Comparison of ENCODE assay signal across 24 mouse cellular contexts in the genomic region with DNA sequence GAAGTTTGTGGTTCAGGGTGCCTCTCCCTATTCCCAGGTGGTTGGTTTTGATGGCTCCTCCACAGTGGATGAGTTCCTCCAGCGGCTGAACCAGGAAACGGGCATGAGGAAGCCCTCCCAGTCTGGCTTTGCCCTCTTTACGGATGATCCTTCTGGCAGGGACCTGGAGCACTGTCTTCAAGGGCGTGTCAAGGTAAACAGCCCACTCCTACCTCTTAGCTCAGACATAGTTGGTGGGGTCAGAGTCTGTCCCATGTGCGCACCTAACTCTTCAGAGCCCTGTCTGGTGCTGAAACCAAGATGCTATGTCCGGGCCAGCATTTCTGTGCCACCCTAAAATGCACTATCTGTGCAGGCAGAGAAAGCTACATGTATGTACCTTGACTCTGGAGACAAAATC. TPM values are rescaled to one million over a fixed set of nuclear protein-coding genes. Genes with fewer than 3 reads are reported as not detected.
DNase-seq lines count a peak whose midpoint lies in the region; ATAC-seq and TF ChIP-seq lines count a peak whose summit lies in the region.
"Had no signal": no experiment of that assay in that cellular context is flagged by ENCODE, and none has a peak within 500 bp of the region (broad histone marks: within the 10 kb centered on the region; RNA-seq: fewer than 3 reads in every experiment).

No protein-coding gene starts in this region.

- no peak for TF ChIP-seq CTCF in midbrain, postnatal 0 days (IDR thresholded peaks at IDR 0.05)
- no peak for TF ChIP-seq CTCF in left cerebral cortex, adult 2 months (IDR thresholded peaks at IDR 0.05)

- ATAC-seq in midbrain, embryonic 11.5 days (ENCODE audit: low FRiP score): no peak
- no peak for ATAC-seq in midbrain, postnatal 0 days (ENCODE audit: low FRiP score)
- ATAC-seq in intestine, embryonic 16.5 days: peak; percentile 67; the same call in 1 of the 2 replicates
- ATAC-seq: forebrain, embryonic 14.5 days; forebrain, embryonic 16.5 days had no signal

- H3K36me3 ChIP-seq in midbrain, embryonic 11.5 days (ENCODE audit: control insufficient read depth, insufficient read depth, low read length): peaks cover 17% of the 10 kb centered on the region; the same call in 1 of the 2 replicates
- peaks cover 72% of the 10 kb centered on the region for H3K36me3 ChIP-seq in midbrain, postnatal 0 days (ENCODE audit: insufficient read depth, low read length)
- H3K36me3 ChIP-seq in intestine, embryonic 16.5 days (ENCODE audit: control insufficient read depth, insufficient read depth, low read length): peaks cover 21% of the 10 kb centered on the region

- no peak overlapping the region for H3K27ac ChIP-seq in midbrain, embryonic 11.5 days (ENCODE audit: low read depth, low read length)
- H3K27ac ChIP-seq in midbrain, postnatal 0 days (ENCODE audit: low read depth, low read length): no peak overlapping the region
- H3K27ac ChIP-seq in intestine, embryonic 16.5 days (ENCODE audit: low read length): no peak overlapping the region
- no peak overlapping the region for H3K27ac ChIP-seq in left cerebral cortex, adult 2 months
- H3K27ac ChIP-seq: embryonic facial prominence, embryonic 13.5 days; embryonic facial prominence, embryonic 15.5 days; forebrain, embryonic 10.5 days; forebrain, embryonic 12.5 days had no signal

- no peak overlapping the region for H3K9ac ChIP-seq in midbrain, embryonic 11.5 days (ENCODE audit: low read length)
- H3K9ac ChIP-seq in midbrain, postnatal 0 days (replicated peaks; ENCODE audit: low read length, poor library complexity, severe bottlenecking): no peak overlapping the region
- H3K9ac ChIP-seq in intestine, embryonic 16.5 days (ENCODE audit: low read depth, low read length): no peak overlapping the region
- H3K9ac ChIP-seq: embryonic facial prominence, embryonic 13.5 days; embryonic facial prominence, embryonic 15.5 days; forebrain, embryonic 12.5 days had no signal

- H3K4me1 ChIP-seq in midbrain, embryonic 11.5 days (ENCODE audit: control insufficient read depth, insufficient read depth, low read length): no peaks in the 10 kb centered on the region
- no peaks in the 10 kb centered on the region for H3K4me1 ChIP-seq in midbrain, postnatal 0 days (ENCODE audit: insufficient read depth, low read length)
- H3K4me1 ChIP-seq in intestine, embryonic 16.5 days (ENCODE audit: control insufficient read depth, insufficient read depth, low read length): 0 out of 2 replicates have a peak, but pooled peaks cover 3% of the 10 kb centered on the region
- H3K4me1 ChIP-seq: embryonic facial prominence, embryonic 13.5 days; embryonic facial prominence, embryonic 15.5 days; forebrain, embryonic 10.5 days; forebrain, embryonic 12.5 days had no signal

- no peak overlapping the region for H3K4me2 ChIP-seq in midbrain, embryonic 11.5 days
- H3K4me2 ChIP-seq in midbrain, postnatal 0 days (ENCODE audit: low read depth, low read length, poor library complexity, severe bottlenecking): no peak overlapping the region
- H3K4me2 ChIP-seq in intestine, embryonic 16.5 days (ENCODE audit: low read depth, low read length): no peak overlapping the region
- H3K4me2 ChIP-seq: embryonic facial prominence, embryonic 13.5 days; embryonic facial prominence, embryonic 15.5 days; forebrain, embryonic 12.5 days had no signal

- no peaks in the 10 kb centered on the region for H3K9me3 ChIP-seq in midbrain, embryonic 11.5 days (ENCODE audit: control insufficient read depth, low read length)
- no peaks in the 10 kb centered on the region for H3K9me3 ChIP-seq in midbrain, postnatal 0 days (ENCODE audit: low read length)
- H3K9me3 ChIP-seq in intestine, embryonic 16.5 days (ENCODE audit: control insufficient read depth, low read length): no peaks in the 10 kb centered on the region
- H3K9me3 ChIP-seq: embryonic facial prominence, embryonic 13.5 days; embryonic facial prominence, embryonic 15.5 days; forebrain, embryonic 10.5 days; forebrain, embryonic 12.5 days had no signal

- intact Hi-C loops in left cerebral cortex, adult 2 months (cut with DNase I): no loop called here

- no peaks in the 10 kb centered on the region for H3K27me3 ChIP-seq in midbrain, embryonic 11.5 days (ENCODE audit: control insufficient read depth, insufficient read depth, low read length)
- no peaks in the 10 kb centered on the region for H3K27me3 ChIP-seq in midbrain, postnatal 0 days (ENCODE audit: insufficient read depth, low read length)
- no peaks in the 10 kb centered on the region for H3K27me3 ChIP-seq in intestine, embryonic 16.5 days (replicated peaks; ENCODE audit: control insufficient read depth, insufficient read depth, low read length)
- H3K27me3 ChIP-seq: embryonic facial prominence, embryonic 13.5 days; embryonic facial prominence, embryonic 15.5 days; forebrain, embryonic 12.5 days had no signal

- DNase-seq in midbrain, embryonic 11.5 days (ENCODE audit: low spot score, missing footprints): peak; percentile 1
- no peak for DNase-seq in midbrain, postnatal 0 days (ENCODE audit: low spot score)
- DNase-seq in left cerebral cortex, adult 2 months (ENCODE audit: extremely low spot score in 1 of 2, low spot score in 2 of 2): no peak
- no peak for DNase-seq in ovary, postnatal 36 days (ENCODE audit: low spot score)
- DNase-seq: adrenal gland, adult 2 months; adrenal gland, postnatal 10 days; adrenal gland, postnatal 25 days; cerebellum, adult 11 months; cerebellum, adult 18-20 months; cerebellum, adult 8-10 months; cerebellum, adult 9-11 months; cerebellum, postnatal 14 days; cerebellum, postnatal 36 days; embryo, embryonic 11 days had no signal

- WGBS in midbrain, embryonic 11.5 days: 91% methylated on average over 6 of the region's 6 CpGs
- WGBS in midbrain, postnatal 0 days: 95% methylated on average over 6 of the region's 6 CpGs
- 73% methylated on average over 6 of the region's 6 CpGs for WGBS in intestine, embryonic 16.5 days

- no peak overlapping the region for H3K4me3 ChIP-seq in midbrain, embryonic 11.5 days (ENCODE audit: low read depth, low read length)
- no peak overlapping the region for H3K4me3 ChIP-seq in midbrain, postnatal 0 days (ENCODE audit: low read depth, low read length)
- no peak overlapping the region for H3K4me3 ChIP-seq in intestine, embryonic 16.5 days (ENCODE audit: low read length)
- no peak overlapping the region for H3K4me3 ChIP-seq in left cerebral cortex, adult 2 months
- H3K4me3 ChIP-seq: embryonic facial prominence, embryonic 13.5 days; embryonic facial prominence, embryonic 15.5 days; erythroblast, embryonic 14.5 days; forebrain, embryonic 10.5 days; forebrain, embryonic 12.5 days had no signal

RNA-seq across cellular contexts. Expression of gene Pigh, which starts 16.1 kb away (rescaled TPM):
- 29.0 and 29.6 TPM in 2 replicates for polyA plus RNA-seq in midbrain, embryonic 11.5 days (2014; fragmentation: Nextera tagmentation; extraction: Ambion mirVana)
- total RNA-seq in midbrain, postnatal 0 days (2014; rRNA removed): 12.6 and 20.0 TPM in 2 replicates
- polyA plus RNA-seq in midbrain, postnatal 0 days (2015; fragmentation: Nextera tagmentation; extraction: Ambion mirVana): 12.5 and 14.1 TPM in 2 replicates
- 26.2 and 27.6 TPM in 2 replicates for polyA plus RNA-seq in intestine, embryonic 16.5 days (2015; fragmentation: Nextera tagmentation; extraction: Ambion mirVana)
- 10 to 100 TPM in 1 of 2 experiments, 1 to 10 TPM in 1; 9.7 to 10.3 TPM for total RNA-seq in left cerebral cortex, adult 2 months (2021)
- polyA plus RNA-seq: erythroblast, embryonic 14.5 days had no signal

RNA-seq across cellular contexts. Expression of gene Plekhh1, which starts 44.4 kb away (rescaled TPM):
- 6.4 and 6.8 TPM in 2 replicates for polyA plus RNA-seq in midbrain, embryonic 11.5 days (2014; fragmentation: Nextera tagmentation; extraction: Ambion mirVana)
- 5.4 and 6.1 TPM in 2 replicates for total RNA-seq in midbrain, postnatal 0 days (2014; rRNA removed)
- 1.00 and 1.1 TPM in 2 replicates for polyA plus RNA-seq in midbrain, postnatal 0 days (2015; fragmentation: Nextera tagmentation; extraction: Ambion mirVana)
- 7.5 and 9.0 TPM in 2 replicates for polyA plus RNA-seq in intestine, embryonic 16.5 days (2015; fragmentation: Nextera tagmentation; extraction: Ambion mirVana)
- 10 to 100 TPM in 1 of 2 experiments, 1 to 10 TPM in 1; 9.1 to 12.1 TPM for total RNA-seq in left cerebral cortex, adult 2 months (2021)
- polyA plus RNA-seq: erythroblast, embryonic 14.5 days had no signal

RNA-seq across cellular contexts. Expression of gene Arg2, which starts 57.2 kb away (rescaled TPM):
- polyA plus RNA-seq in midbrain, embryonic 11.5 days (2014; fragmentation: Nextera tagmentation; extraction: Ambion mirVana): 4.1 and 5.5 TPM in 2 replicates
- total RNA-seq in midbrain, postnatal 0 days (2014; rRNA removed): 13.6 and 16.5 TPM in 2 replicates
- 22.5 and 23.3 TPM in 2 replicates for polyA plus RNA-seq in midbrain, postnatal 0 days (2015; fragmentation: Nextera tagmentation; extraction: Ambion mirVana)
- 0.75 and 0.82 TPM in 2 replicates for polyA plus RNA-seq in intestine, embryonic 16.5 days (2015; fragmentation: Nextera tagmentation; extraction: Ambion mirVana)
- total RNA-seq in left cerebral cortex, adult 2 months (2021): 1 to 10 TPM; 2.2 to 2.3 TPM
- total RNA-seq: common myeloid progenitor, adult 5-6 weeks; MEL had no signal
- polyA plus RNA-seq: adrenal gland, adult 2 months; erythroblast, embryonic 14.5 days had no signal
